Mouse (Mus musculus) frontal cortex, adult 2 months (tissue): Measurements from ENCODE around the gene Elmo2. TPM values are rescaled to one million over a fixed set of nuclear protein-coding genes. Genes with fewer than 3 reads are reported as not detected.

ENCODE experiments used
- polyA plus RNA-seq: library from polyadenylated mRNA; depleted of rRNA; stranded (reverse); fragments of >200 nt; gene quantifications from 2 replicates; pipeline ENCODE4 v1.2.3, GENCODE M21; 2012; rRNA removed

The Elmo2 gene
- polyA plus RNA-seq, 1 experiment, result 185 TPM

Other genes with a start within 250 kb of the Elmo2 start
- gene 1700025C18Rik, start 235.7 kb downstream of the Elmo2 start, polyA plus RNA-seq, result not detected in 2 replicates
- gene Cdh22, start 91.6 kb downstream of the Elmo2 start, polyA plus RNA-seq, result 33.3 and 38.6 TPM in 2 replicates
- gene Slc35c2, start 38.6 kb downstream of the Elmo2 start, polyA plus RNA-seq, result 58.6 and 62.5 TPM in 2 replicates
- 0.46 and 0.59 TPM in 2 replicates for gene Zfp663, start 42.2 kb upstream of the Elmo2 start, polyA plus RNA-seq
- 9.7 and 10.1 TPM in 2 replicates for gene Zfp334, start 61.8 kb upstream of the Elmo2 start, polyA plus RNA-seq
- gene Ocstamp, start 73.9 kb upstream of the Elmo2 start, polyA plus RNA-seq, result 0.02 TPM in 2 replicates
- 30.1 and 33.8 TPM in 2 replicates for gene Slc13a3, start 146.8 kb upstream of the Elmo2 start, polyA plus RNA-seq
- gene Trp53rka, start 166.8 kb upstream of the Elmo2 start, polyA plus RNA-seq, result 24.6 and 27.4 TPM in 2 replicates
- 1.4 and 2.0 TPM in 2 replicates for gene Slc2a10, start 177.3 kb upstream of the Elmo2 start, polyA plus RNA-seq